Mouse (Mus musculus) G1E (cell line): ENCODE measurements at regions not wholly inside any gene's neighbourhood (a gene's known extent, or its start where the extent isn't known, plus 50 kb on each side); places are given as distances from the start of the nearest gene placed in this dataset.
"Not testable (repeated sequence)": the region's sequence is repeated elsewhere in the genome, so short reads cannot be mapped to it uniquely, and the experiment has no call there.

Experiments used
- ATAC-seq: 2 replicates; pipeline ENCODE4 v1.8.0; 2016; ENCODE audit warnings: mild to moderate bottlenecking; ENCODE audit not compliant: insufficient number of reproducible peaks, poor library complexity, low FRiP score, severe bottlenecking; ENCODE audit errors: extremely low read depth
- DNase-seq: peaks from one replicate; pipeline ENCODE4 v3.0.0; 2012; ENCODE audit warnings: low spot score
- H3K27me3 ChIP-seq: 2 replicates; pipeline ENCODE4 v1.6.1; 2012; ENCODE audit warnings: mild to moderate bottlenecking, low read length, inconsistent platforms; ENCODE audit not compliant: insufficient read depth
- H3K36me3 ChIP-seq: replicated peaks from 2 replicates; pipeline ENCODE3; 2012; ENCODE audit warnings: mild to moderate bottlenecking, inconsistent platforms
- H3K4me1 ChIP-seq: 2 replicates; pipeline ENCODE4 v1.6.1; 2012; ENCODE audit warnings: low read depth, low read length, inconsistent platforms, mixed read lengths; ENCODE audit not compliant: insufficient read depth
- H3K4me3 ChIP-seq: 2 replicates; pipeline ENCODE4 v1.5.1; 2012; ENCODE audit warnings: low read depth, mild to moderate bottlenecking, inconsistent platforms, low read length, moderate library complexity, mixed read lengths
- H3K9me3 ChIP-seq: replicated peaks from 2 replicates; pipeline ENCODE4 v1.6.1; 2012; ENCODE audit warnings: inconsistent platforms
- CTCF ChIP-seq: IDR thresholded peaks from 2 replicates; pipeline ENCODE4 v1.5.1; 2012; ENCODE audit warnings: low read depth, low read length, inconsistent platforms, mixed read lengths
- GATA1 ChIP-seq: IDR thresholded peaks from 2 replicates; pipeline ENCODE4 v1.6.1; 2012; ENCODE audit warnings: borderline replicate concordance, low read length, inconsistent platforms, mixed read lengths
- GATA2 ChIP-seq: IDR thresholded peaks from 2 replicates; pipeline ENCODE4 v1.6.1; 2012; ENCODE audit warnings: low read depth, low read length, inconsistent platforms, borderline replicate concordance
- POLR2AphosphoS5 ChIP-seq: IDR thresholded peaks from 2 replicates; pipeline ENCODE4 v1.6.1; 2012; ENCODE audit warnings: low read depth, low read length, inconsistent platforms; ENCODE audit not compliant: insufficient replicate concordance
- TAL1 ChIP-seq: conservative IDR thresholded peaks from 2 replicates; pipeline ENCODE4 v1.6.1; 2012; ENCODE audit warnings: low read depth, low read length, inconsistent platforms, mixed read lengths

DNA sequence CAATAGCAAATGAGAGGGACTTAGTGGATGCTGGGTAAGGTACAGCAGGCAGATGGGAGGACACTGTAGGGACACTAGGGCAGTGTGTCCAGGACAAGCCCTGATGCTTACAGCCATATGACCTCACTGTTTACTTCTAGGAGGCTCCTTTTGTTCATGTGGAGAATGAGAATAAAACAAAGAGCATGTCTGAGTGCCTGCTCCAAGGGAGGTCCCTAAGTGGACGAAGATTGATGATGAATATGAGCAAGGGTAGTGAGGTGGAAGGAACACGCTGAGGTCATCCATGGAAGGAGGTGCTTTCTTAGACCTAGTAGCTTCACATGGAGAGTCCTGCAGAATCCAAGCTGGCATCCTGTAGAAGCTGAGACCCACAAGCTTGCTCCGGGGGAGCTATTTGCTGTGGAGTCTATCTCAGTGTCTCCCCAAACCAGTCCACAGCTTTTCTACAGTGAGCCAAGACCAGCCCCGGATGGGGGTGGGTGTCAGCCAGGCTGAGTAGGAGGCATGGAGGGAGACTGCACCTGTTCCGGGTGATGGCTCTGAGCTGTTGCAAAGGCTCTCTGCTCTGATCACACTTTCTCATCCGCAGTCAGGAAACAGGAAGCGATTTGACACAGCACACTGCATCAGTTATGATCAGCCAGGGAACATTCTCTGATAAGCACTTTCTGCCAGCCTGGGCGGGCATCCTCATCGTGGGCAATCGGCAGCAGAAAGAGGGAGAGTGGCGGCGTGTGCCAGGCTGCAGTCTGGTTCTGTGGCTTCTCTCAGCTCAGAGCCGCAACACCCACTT is 332.0 kb downstream of the Eipr1 start:
- DNase-seq = no peak
- H3K4me3 ChIP-seq = no peak overlapping the region
- no peaks in the 10 kb centered on the region for H3K27me3 ChIP-seq
- H3K9me3 ChIP-seq = peaks cover 24% of the 10 kb centered on the region
- ATAC-seq = no peak
- TF ChIP-seq POLR2AphosphoS5 (no peak), CTCF (no peak), GATA2 (no peak), GATA1 (no peak), TAL1 (no peak)
- no peaks in the 10 kb centered on the region for H3K36me3 ChIP-seq
- H3K4me1 ChIP-seq = no peaks in the 10 kb centered on the region

- not testable (repeated sequence) for H3K4me3 ChIP-seq, H3K27me3 ChIP-seq, H3K36me3 ChIP-seq, H3K4me1 ChIP-seq, DNase-seq, ATAC-seq
- H3K9me3 ChIP-seq = peaks cover 47% of the 10 kb centered on the region
These were observed 335.6 kb downstream of the Eipr1 start for GRCm38 (mm10) chr12:29087245-29087644.

DNA sequence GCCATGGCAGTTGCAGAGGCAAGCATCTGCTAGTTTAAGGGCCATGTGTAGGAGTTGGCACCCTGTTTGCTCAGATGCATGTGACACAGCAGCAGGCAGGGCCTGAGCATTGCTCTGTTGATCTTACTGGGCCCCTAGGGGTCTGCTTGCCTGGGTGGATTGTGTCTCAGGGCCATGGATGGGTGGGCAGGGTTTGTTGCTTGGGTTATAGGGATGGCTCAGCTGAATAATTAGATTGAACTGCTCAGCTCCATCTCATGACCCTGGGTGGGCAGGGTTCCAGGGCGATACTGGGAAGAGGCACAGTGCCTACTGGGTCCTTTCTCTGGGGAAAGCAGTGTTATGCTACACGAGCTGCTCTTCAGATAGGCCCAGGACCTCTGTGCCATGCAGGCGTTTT is 338.0 kb downstream of the Eipr1 start:
- Histone ChIP-seq H3K4me3 (no peak overlapping the region), H3K36me3 (no peaks in the 10 kb centered on the region), H3K4me1 (no peaks in the 10 kb centered on the region), H3K27me3 (no peaks in the 10 kb centered on the region), H3K9me3 (peaks cover 41% of the 10 kb centered on the region)
- TF ChIP-seq TAL1 = no peak
- TF ChIP-seq CTCF = no peak
- TF ChIP-seq POLR2AphosphoS5 = no peak
- no peak for TF ChIP-seq GATA2
- no peak for TF ChIP-seq GATA1
- no peak for DNase-seq
- no peak for ATAC-seq

DNA sequence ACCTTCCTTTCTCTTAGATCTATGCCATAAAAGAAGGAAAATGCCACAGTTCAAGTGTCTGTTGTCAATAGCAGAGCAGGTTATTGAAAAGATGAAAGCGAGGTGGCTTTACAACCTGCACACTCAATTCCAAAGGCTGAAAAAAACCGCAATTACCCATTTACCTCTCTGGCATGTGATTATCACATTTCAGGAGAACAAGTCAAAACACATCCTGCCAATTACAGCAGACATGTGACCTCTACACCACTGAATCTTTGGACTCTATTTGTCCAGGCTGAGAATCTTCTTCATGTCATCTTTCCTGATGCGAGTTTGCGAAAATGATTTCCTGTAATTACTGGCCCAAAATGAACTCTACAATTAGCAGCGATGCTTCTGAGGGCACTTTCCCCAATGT is 338.8 kb downstream of the Eipr1 start:
- Histone ChIP-seq H3K36me3 (no peaks in the 10 kb centered on the region), H3K9me3 (peaks cover 44% of the 10 kb centered on the region), H3K4me3 (no peak overlapping the region), H3K27me3 (no peaks in the 10 kb centered on the region), H3K4me1 (no peaks in the 10 kb centered on the region)
- DNase-seq = no peak
- no peak for ATAC-seq
- TF ChIP-seq GATA2 (no peak), POLR2AphosphoS5 (no peak)

DNA sequence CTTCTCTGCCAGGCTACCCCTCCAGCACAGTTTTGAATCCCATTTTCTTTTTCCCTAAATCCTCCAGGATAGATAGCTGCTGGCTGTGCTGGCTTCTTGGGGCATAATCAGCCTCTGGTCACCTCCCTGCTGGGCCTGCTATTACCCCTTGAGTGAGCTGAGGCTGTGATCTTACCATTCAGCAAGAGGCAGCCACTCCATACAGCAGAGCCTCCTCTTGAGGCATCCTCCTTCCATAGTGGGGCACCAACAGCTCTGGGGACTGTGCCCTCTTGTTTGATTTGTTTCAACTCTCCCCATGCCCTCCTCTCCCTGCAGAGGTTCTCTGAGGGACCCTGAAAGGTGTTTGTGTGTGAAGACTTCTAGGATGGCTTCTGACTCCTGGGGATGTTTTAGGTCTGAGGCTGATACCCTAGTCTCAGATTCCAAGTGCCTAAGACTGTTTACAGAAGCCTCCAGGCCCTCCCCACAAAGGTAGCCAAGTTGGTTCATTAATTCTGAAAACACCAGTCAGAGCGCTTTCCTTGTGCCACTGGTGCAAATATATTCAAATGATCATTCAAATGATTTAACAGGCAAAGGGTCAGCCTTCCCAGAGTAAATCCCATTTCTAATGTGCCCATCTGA is 343.9 kb downstream of the Eipr1 start:
- Histone ChIP-seq H3K9me3 (peaks cover 61% of the 10 kb centered on the region), H3K4me3 (no peak overlapping the region), H3K36me3 (no peaks in the 10 kb centered on the region), H3K27me3 (no peaks in the 10 kb centered on the region), H3K4me1 (no peaks in the 10 kb centered on the region)
- ATAC-seq (no peak), DNase-seq (no peak)
- no peak for TF ChIP-seq GATA2
- no peak for TF ChIP-seq CTCF
- no peak for TF ChIP-seq POLR2AphosphoS5
- no peak for TF ChIP-seq GATA1
- no peak for TF ChIP-seq TAL1

- no peaks in the 10 kb centered on the region for H3K36me3 ChIP-seq
- H3K9me3 ChIP-seq = peaks cover 62% of the 10 kb centered on the region
- no peaks in the 10 kb centered on the region for H3K27me3 ChIP-seq
- TF ChIP-seq GATA2 (no peak), GATA1 (no peak), CTCF (no peak), POLR2AphosphoS5 (no peak), TAL1 (no peak)
- ATAC-seq = no peak
- H3K4me3 ChIP-seq = no peak overlapping the region
- no peaks in the 10 kb centered on the region for H3K4me1 ChIP-seq
- no peak for DNase-seq
These were observed 344.7 kb downstream of the Eipr1 start for GRCm38 (mm10) chr12:29096033-29096913.
